Mouse (Mus musculus): ENCODE data around the gene Bcl7c. TPM values are rescaled to one million over a fixed set of nuclear protein-coding genes. Genes with fewer than 3 reads are reported as not detected.

Bcl7c gene
- 39.2 and 52.2 TPM in 2 replicates for polyA plus RNA-seq (2015; fragmentation: Nextera tagmentation; extraction: Ambion mirVana)

- peak within 1 kb of the TSS; percentile 87 for H3K9ac ChIP-seq (replicated peaks)
- 0% methylated on average over 73 of the region's 90 CpGs for WGBS
- H3K27me3 ChIP-seq, result no peaks in the 10 kb centered on the region
- no peaks in the 10 kb centered on the region for H3K9me3 ChIP-seq
- H3K4me3 ChIP-seq (replicated peaks), result peak within 1 kb of the TSS; percentile 80
- peak within 1 kb of the TSS; percentile 95 for H3K27ac ChIP-seq
- H3K4me2 ChIP-seq (replicated peaks), result peak within 1 kb of the TSS; percentile 58
- peaks cover 28% of the 10 kb centered on the region for H3K36me3 ChIP-seq
- peak; percentile 87 for ATAC-seq
- peaks cover 35% of the 10 kb centered on the region for H3K4me1 ChIP-seq (replicated peaks)
Observed at GRCm38 (mm10) chr7:127708207-127709078, at the start of gene Bcl7c. Bcl7c (minus strand) TSS chr7:127708933.

DNA sequence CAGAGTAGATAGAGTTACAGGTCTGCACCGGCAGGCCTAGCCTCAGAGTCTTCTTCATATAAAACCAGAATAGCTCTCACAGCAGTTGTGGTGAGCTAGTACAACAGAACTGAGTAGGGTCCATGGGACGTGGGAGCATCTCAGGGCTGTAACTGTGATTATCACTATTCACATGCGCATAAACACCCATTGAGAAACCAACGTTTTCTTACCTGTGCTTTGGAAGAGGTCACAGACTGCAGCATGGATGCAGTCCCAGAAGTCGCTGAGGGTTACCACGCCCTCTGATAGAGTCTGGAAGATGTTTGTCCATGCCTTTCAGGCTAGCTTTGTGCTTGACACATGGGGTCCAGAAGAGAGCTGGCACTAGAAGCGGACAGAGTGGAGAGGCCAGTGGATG is 45.0 kb upstream of the Bcl7c start:
- Histone ChIP-seq H3K4me3 (replicated peaks) (no peak overlapping the region), H3K9me3 (no peaks in the 10 kb centered on the region), H3K9ac (replicated peaks) (no peak overlapping the region), H3K4me2 (replicated peaks) (no peak overlapping the region), H3K27ac (no peak overlapping the region), H3K4me1 (replicated peaks) (peaks cover 49% of the 10 kb centered on the region), H3K36me3 (peaks cover 100% of the 10 kb centered on the region), H3K27me3 (no peaks in the 10 kb centered on the region)
- WGBS, result 92% methylated on average over 7 of the region's 7 CpGs
- no peak for ATAC-seq

- H3K36me3 ChIP-seq, result peaks cover 100% of the 10 kb centered on the region
- peaks cover 55% of the 10 kb centered on the region for H3K4me1 ChIP-seq (replicated peaks)
Observed at GRCm38 (mm10) chr7:127753158-127753557, 44.4 kb upstream of the Bcl7c start.

DNA sequence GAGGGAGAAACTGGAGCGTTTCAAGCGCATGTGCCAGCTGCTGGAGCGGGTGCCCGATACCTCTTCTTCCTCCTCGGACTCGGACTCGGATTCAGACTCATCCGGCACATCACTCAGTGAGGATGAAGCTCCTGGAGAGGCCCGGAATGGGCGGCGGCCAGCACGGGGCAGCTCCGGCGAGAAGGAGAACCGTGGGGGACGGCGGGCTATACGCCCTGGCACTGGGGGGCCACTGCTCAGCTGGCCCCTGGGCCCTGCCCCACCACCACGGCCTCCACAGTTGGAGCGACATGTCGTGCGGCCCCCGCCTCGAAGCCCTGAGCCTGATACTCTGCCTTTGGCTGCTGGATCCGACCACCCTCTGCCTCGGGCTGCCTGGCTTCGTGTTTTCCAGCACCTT is 43.3 kb upstream of the Bcl7c start:
- no peak overlapping the region for H3K4me3 ChIP-seq (replicated peaks)
- ATAC-seq, result no peak
- H3K27ac ChIP-seq, result no peak overlapping the region
- 94% methylated on average over 27 of the region's 27 CpGs for WGBS
- H3K36me3 ChIP-seq, result peaks cover 93% of the 10 kb centered on the region
- H3K9me3 ChIP-seq, result no peaks in the 10 kb centered on the region
- no peak overlapping the region; the same call in 1 of the 2 replicates for H3K9ac ChIP-seq (replicated peaks)
- H3K4me2 ChIP-seq (replicated peaks), result no peak overlapping the region
- peaks cover 61% of the 10 kb centered on the region for H3K4me1 ChIP-seq (replicated peaks)
- no peaks in the 10 kb centered on the region for H3K27me3 ChIP-seq

More at GRCm38 (mm10) chr7:127753158-127753557, 44.4 kb upstream of the Bcl7c start:
- no peak overlapping the region for H3K4me3 ChIP-seq (replicated peaks)
- H3K4me2 ChIP-seq (replicated peaks), result no peak overlapping the region
- no peak overlapping the region for H3K27ac ChIP-seq
- no peaks in the 10 kb centered on the region for H3K9me3 ChIP-seq
- WGBS, result 81% methylated on average over 5 of the region's 5 CpGs
- no peaks in the 10 kb centered on the region for H3K27me3 ChIP-seq
- H3K9ac ChIP-seq (replicated peaks), result no peak overlapping the region
- ATAC-seq, result no peak

DNA sequence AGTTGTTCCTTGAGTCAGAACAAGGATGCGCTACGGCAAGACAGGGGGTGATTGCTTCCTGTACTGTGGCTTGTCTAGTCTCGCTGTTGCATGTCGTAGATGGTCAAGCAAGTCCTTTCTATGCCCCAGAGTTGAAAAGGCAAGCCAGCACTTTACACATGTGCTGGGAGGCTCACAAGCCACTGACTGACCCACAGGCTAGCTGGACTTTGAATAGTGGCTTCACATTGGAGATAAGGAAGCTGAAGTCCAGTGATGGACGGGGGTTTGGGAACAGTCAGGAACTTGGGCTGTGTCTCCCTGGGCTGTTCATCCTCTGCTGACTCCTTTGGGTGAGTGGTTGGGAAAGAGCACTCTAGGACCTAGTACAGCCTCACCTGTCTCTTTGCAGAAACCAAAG is 42.9 kb upstream of the Bcl7c start:
- Histone ChIP-seq H3K27ac (no peak overlapping the region), H3K4me3 (replicated peaks) (no peak overlapping the region), H3K9ac (replicated peaks) (no peak overlapping the region), H3K36me3 (peaks cover 89% of the 10 kb centered on the region), H3K9me3 (no peaks in the 10 kb centered on the region), H3K4me1 (replicated peaks) (peaks cover 59% of the 10 kb centered on the region), H3K27me3 (no peaks in the 10 kb centered on the region), H3K4me2 (replicated peaks) (no peak overlapping the region)
- ATAC-seq, result no peak
- WGBS, result 95% methylated on average over 5 of the region's 5 CpGs

DNA sequence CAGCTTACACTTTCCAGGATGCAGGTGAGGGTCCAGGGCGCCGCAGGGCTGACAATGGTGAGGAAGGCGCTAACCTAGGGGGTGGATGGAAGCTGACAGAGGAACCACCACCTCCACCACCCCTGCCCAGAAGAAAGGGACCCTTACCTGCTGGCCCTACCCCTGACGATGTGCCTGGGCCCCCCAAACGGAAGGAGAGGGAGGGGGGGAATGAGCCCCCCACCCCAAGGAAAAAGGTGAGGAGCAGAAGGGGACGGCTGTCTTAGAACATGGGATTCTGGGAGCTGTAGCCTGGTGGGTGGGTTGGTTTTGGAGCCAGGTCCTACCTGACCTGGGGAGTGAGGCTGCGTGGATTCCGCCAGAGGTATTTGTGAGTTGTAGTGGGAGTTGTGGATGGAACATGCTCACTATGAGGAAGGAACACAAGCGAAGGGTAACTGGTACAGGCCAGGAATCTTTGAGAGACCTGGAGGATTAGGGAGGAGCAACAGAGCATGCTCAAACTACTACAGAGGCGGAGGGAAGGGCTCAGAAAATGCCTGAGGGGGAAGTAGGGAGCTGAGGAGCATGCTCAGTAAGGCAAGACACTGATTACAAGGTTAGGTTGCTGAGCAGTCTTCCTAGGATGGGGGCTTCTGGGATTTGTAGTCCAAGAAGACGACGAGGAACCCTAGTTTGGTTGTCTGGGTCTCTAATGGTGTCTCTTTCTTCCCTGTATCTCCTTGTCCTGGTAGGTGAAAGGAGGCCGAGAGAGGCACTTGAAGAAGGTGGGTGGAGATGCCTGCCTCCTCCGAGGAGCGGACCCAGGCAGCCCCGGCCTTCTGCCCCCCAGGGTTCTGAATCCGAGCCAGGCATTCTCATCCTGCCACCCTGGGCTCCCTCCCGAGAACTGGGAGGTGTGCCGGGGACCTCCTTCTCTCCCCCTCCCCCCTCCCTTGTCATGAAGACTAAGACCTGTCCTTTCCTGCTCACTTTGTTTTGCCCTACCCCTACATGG is 41.7 kb upstream of the Bcl7c start:
- Histone ChIP-seq H3K36me3 (peaks cover 77% of the 10 kb centered on the region), H3K4me2 (replicated peaks) (no peak overlapping the region), H3K9ac (replicated peaks) (no peak overlapping the region), H3K27ac (no peak overlapping the region), H3K9me3 (no peaks in the 10 kb centered on the region), H3K4me3 (replicated peaks) (no peak overlapping the region), H3K27me3 (no peaks in the 10 kb centered on the region), H3K4me1 (replicated peaks) (peaks cover 47% of the 10 kb centered on the region)
- no peak for ATAC-seq
- WGBS, result 84% methylated on average over 19 of the region's 19 CpGs

GRCm38 (mm10) chr7:127748235-127748560 is 39.5 kb upstream of the Bcl7c start:
- peak overlapping the region; percentile 19; the same call in 1 of the 2 replicates for H3K27ac ChIP-seq

DNA sequence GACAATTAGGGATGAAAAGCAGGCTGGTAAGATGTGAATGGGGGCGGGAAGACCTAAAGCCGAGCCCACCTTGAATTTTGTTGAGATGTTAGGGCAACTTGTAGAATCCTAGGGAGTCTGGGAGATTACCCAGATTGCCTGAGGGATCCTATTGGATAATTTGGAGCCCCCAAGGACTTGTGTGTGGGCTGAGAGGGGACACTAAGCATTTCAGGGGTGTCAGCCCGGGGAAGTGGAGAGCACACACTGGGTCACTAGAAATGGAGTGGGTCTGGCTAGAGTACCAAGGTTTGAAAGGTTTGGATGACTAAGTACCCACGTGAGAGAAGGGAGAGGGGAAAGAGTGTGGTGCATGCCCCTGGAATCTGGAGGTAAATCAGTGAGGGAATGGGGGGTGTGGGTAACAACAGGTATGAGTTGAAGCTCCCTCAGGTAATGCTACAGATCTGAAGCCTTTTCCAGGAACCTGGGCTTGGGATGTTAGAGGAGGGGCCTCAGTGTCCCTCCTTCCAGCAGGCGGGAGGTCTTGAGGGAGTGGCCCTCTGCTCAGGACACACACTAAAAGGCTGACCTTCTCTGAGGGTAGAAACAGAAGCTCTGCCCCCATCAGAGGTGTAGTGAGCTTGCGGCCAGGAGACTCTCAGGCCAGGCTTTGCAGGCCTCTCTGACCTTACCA is 39.0 kb upstream of the Bcl7c start:
- H3K27ac ChIP-seq, result peak overlapping the region; percentile 91
- H3K27me3 ChIP-seq, result no peaks in the 10 kb centered on the region
- no peak for ATAC-seq
- H3K36me3 ChIP-seq, result peaks cover 50% of the 10 kb centered on the region
- WGBS, result 43% methylated on average over 6 of the region's 6 CpGs
- peak overlapping the region; percentile 98 for H3K4me3 ChIP-seq (replicated peaks)
- no peaks in the 10 kb centered on the region for H3K9me3 ChIP-seq
- H3K9ac ChIP-seq (replicated peaks), result peak overlapping the region; percentile 97
- H3K4me2 ChIP-seq (replicated peaks), result peak overlapping the region; percentile 91
- peaks cover 32% of the 10 kb centered on the region for H3K4me1 ChIP-seq (replicated peaks)

More at GRCm38 (mm10) chr7:127748235-127748560, 39.5 kb upstream of the Bcl7c start:
- peak overlapping the region; percentile 91 for H3K4me2 ChIP-seq (replicated peaks)
- WGBS, result 95% methylated on average over 28 of the region's 28 CpGs
- no peak for ATAC-seq
- H3K27me3 ChIP-seq, result no peaks in the 10 kb centered on the region
- H3K9ac ChIP-seq (replicated peaks), result peak overlapping the region; percentile 97
- H3K4me1 ChIP-seq (replicated peaks), result peaks cover 37% of the 10 kb centered on the region
- H3K36me3 ChIP-seq, result peaks cover 55% of the 10 kb centered on the region
- no peaks in the 10 kb centered on the region for H3K9me3 ChIP-seq
- H3K4me3 ChIP-seq (replicated peaks), result peak overlapping the region; percentile 98

DNA sequence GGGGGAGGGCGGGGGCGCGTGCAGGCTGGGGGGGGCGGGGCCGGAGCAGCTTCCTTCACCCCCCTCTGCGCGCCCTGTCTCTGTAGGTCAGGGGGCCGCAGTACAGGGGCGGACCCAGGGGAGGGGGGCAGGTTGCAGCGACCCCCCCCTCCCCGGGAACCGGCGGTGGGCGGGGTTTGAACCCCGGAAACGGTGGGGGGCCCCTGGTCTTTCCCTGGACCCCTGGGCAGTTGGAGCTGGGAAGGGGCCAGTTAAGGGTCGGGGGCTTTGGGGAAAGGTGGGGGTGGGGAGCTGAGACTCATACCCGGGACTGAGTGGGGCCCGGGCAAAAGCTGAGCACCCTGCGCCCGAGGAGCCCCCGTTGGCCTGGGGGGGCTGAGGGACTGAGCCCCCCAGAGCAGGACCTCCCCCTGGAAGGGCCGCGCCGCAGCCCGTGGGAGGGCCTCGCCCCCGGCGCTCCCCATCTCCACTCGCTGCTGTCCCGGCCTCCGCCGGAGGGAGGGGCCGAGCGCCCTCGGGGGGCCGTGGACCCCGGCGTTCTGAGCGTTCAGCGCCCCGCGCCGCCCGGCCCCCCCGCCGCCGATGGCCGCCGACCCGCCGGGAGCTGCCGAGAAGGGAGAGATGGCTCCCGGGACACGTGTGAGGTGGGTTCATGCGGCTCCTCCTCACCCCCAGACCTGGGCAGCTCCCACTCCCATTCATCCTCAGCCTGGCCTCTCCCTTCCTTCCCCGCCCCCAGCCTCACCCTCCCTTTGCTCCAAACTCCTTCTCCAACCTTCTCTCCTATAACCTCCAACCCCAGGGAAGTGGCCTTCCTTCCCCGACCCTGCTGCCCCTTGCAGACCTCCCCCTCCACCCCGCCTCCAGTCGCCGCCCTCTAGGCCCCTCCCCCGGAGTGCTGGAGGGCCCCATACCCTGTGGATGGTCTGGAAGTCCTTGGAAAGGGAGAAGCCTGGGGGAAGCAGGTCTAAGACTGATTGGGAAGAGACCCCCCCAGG is 38.1 kb upstream of the Bcl7c start:
- H3K9me3 ChIP-seq, result no peaks in the 10 kb centered on the region
- peaks cover 40% of the 10 kb centered on the region for H3K36me3 ChIP-seq
- H3K27me3 ChIP-seq, result no peaks in the 10 kb centered on the region
- H3K4me3 ChIP-seq (replicated peaks), result peak overlapping the region; percentile 98
- peak overlapping the region; percentile 91 for H3K27ac ChIP-seq
- H3K9ac ChIP-seq (replicated peaks), result peak overlapping the region; percentile 97
- 0% methylated on average over 37 of the region's 62 CpGs for whole genome bisulfite sequencing
- peaks cover 27% of the 10 kb centered on the region for H3K4me1 ChIP-seq (replicated peaks)
- no peak for ATAC-seq
- H3K4me2 ChIP-seq (replicated peaks), result peak overlapping the region; percentile 91

- Histone ChIP-seq H3K36me3 (peaks cover 31% of the 10 kb centered on the region), H3K4me3 (replicated peaks) (peak overlapping the region; percentile 98), H3K9me3 (no peaks in the 10 kb centered on the region), H3K4me2 (replicated peaks) (peak overlapping the region; percentile 91), H3K27ac (peak overlapping the region; percentile 91), H3K4me1 (replicated peaks) (peaks cover 27% of the 10 kb centered on the region), H3K27me3 (no peaks in the 10 kb centered on the region), H3K9ac (replicated peaks) (peak overlapping the region; percentile 97)
- under 1% methylated on average over 39 of the region's 39 CpGs for WGBS
- ATAC-seq, result peak; percentile 93
Observed at GRCm38 (mm10) chr7:127745652-127746493, 37.1 kb upstream of the Bcl7c start.

Data from midbrain, embryonic 13.5 days (tissue).